Mouse (Mus musculus): ENCODE measurements around the gene Nphp3.

DNA sequence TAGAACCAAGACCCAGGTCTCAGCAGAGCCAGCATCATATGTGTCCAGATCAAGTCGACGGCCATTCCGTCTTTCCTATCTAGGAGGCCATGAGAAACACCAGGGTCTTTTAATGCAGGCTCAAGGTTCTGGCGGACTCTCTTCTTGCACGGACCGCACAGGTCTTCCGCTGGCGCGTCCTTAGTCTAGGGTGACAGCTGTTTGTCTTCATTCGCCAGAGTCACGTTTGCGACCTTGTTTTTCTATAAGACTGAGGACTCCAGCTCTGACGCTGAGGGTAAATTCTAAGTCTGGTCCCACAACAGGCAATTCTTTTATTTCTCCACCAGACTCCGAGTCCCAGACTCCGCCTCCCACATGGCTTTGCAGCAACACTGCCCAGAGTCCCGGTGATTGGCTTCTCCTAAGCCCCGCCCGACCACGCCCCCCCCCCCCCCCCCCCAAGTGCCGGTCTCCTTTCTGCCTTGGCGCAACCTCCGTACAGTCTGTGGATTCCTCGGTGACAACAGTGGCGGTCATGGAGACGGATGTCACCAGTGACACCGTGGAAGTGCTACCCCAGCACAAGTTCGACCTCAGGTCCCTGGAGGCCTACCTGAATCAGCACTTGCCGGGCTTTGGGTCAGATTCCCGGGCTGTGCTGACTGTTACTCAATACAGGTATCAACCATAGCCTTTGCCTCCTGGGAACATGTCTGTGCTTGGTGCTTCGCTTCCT lies 61.1 kb downstream of the Nphp3 start, which contains the start of gene Acad11:
- TF ChIP-seq CTCF (IDR thresholded peaks at IDR 0.05; ENCODE audit: borderline replicate concordance, insufficient read depth, low read length) (no peak), POLR2A (IDR thresholded peaks at IDR 0.05; ENCODE audit: low read depth, low read length) (peak; percentile 91)

Data from embryonic fibroblast, embryonic 13.5 days (primary cell).